Mouse (Mus musculus): ENCODE measurements around the gene Tmem273.

Gene Tmem273

GRCm38 (mm10) chr14:32785556-32786130 lies at the start of gene Tmem273:
Gene Tmem273 (plus strand): TSS chr14:32785963.
- DNase-seq (ENCODE audit: low spot score): no peak

- no peak for DNase-seq (ENCODE audit: low spot score)
These were observed 49.2 kb upstream of the Tmem273 start for GRCm38 (mm10) chr14:32736561-32736960.

- no peak for DNase-seq (ENCODE audit: low spot score)
These were observed 47.2 kb upstream of the Tmem273 start for GRCm38 (mm10) chr14:32738586-32738985.

GRCm38 (mm10) chr14:32748519-32748918 lies 37.2 kb upstream of the Tmem273 start:
- no peak for DNase-seq (ENCODE audit: low spot score)

GRCm38 (mm10) chr14:32750727-32751126 lies 35.0 kb upstream of the Tmem273 start:
- no peak for DNase-seq (ENCODE audit: low spot score)

GRCm38 (mm10) chr14:32754286-32754685 lies 31.5 kb upstream of the Tmem273 start:
- no peak for DNase-seq (ENCODE audit: low spot score)

- no peak for DNase-seq (ENCODE audit: low spot score)
These were observed 23.6 kb upstream of the Tmem273 start for GRCm38 (mm10) chr14:32762177-32762576.

GRCm38 (mm10) chr14:32770563-32770962 lies 15.2 kb upstream of the Tmem273 start:
- no peak for DNase-seq (ENCODE audit: low spot score)

- DNase-seq (ENCODE audit: low spot score): no peak
These were observed 13.7 kb upstream of the Tmem273 start for GRCm38 (mm10) chr14:32772085-32772484.

- DNase-seq (ENCODE audit: low spot score): no peak
These were observed 13.0 kb upstream of the Tmem273 start for GRCm38 (mm10) chr14:32772791-32773190.

GRCm38 (mm10) chr14:32773456-32773855 lies 12.3 kb upstream of the Tmem273 start:
- no peak for DNase-seq (ENCODE audit: low spot score)

- DNase-seq (ENCODE audit: low spot score): no peak
These were observed 9.7 kb upstream of the Tmem273 start for GRCm38 (mm10) chr14:32776077-32776476.

GRCm38 (mm10) chr14:32778362-32778761 lies 7.4 kb upstream of the Tmem273 start:
- no peak for DNase-seq (ENCODE audit: low spot score)

GRCm38 (mm10) chr14:32782866-32783265 lies 2.9 kb upstream of the Tmem273 start:
- no peak for DNase-seq (ENCODE audit: low spot score)

GRCm38 (mm10) chr14:32784130-32784747 lies 1.5 kb upstream of the Tmem273 start:
- DNase-seq (ENCODE audit: low spot score): peak; percentile 29

- no peak for DNase-seq (ENCODE audit: low spot score)
These were observed 1.0 kb upstream of the Tmem273 start for GRCm38 (mm10) chr14:32784748-32785134.

- no peak for DNase-seq (ENCODE audit: low spot score)
These were observed 1.9 kb downstream of the Tmem273 start for GRCm38 (mm10) chr14:32787691-32788090.

GRCm38 (mm10) chr14:32796375-32796774 lies 10.6 kb downstream of the Tmem273 start:
- no peak for DNase-seq (ENCODE audit: low spot score)

- DNase-seq (ENCODE audit: low spot score): no peak
These were observed 12.0 kb downstream of the Tmem273 start for GRCm38 (mm10) chr14:32797803-32798202.

- DNase-seq (ENCODE audit: low spot score): no peak
These were observed 12.6 kb downstream of the Tmem273 start for GRCm38 (mm10) chr14:32798355-32798754.

GRCm38 (mm10) chr14:32800048-32800447 lies 14.3 kb downstream of the Tmem273 start:
- DNase-seq (ENCODE audit: low spot score): no peak

- DNase-seq (ENCODE audit: low spot score): no peak
These were observed 15.4 kb downstream of the Tmem273 start for GRCm38 (mm10) chr14:32801016-32801661.

- DNase-seq (ENCODE audit: low spot score): no peak
These were observed 15.9 kb downstream of the Tmem273 start for GRCm38 (mm10) chr14:32801662-32802024.

GRCm38 (mm10) chr14:32810111-32810510 lies 24.3 kb downstream of the Tmem273 start:
- DNase-seq (ENCODE audit: low spot score): no peak

All from ovary, adult 18-20 months (tissue).